Mouse (Mus musculus) c-Kit-negative CD71-positive TER-119-positive erythroid progenitor cells, embryonic 14.5 days (primary cell): ENCODE results near the gene Cfap58.

Experiments used
- DNase-seq: peaks from one replicate; pipeline ENCODE4 v3.0.0-alpha.2; 2013; ENCODE audit warnings: low read depth, low spot score

Gene Cfap58

DNA sequence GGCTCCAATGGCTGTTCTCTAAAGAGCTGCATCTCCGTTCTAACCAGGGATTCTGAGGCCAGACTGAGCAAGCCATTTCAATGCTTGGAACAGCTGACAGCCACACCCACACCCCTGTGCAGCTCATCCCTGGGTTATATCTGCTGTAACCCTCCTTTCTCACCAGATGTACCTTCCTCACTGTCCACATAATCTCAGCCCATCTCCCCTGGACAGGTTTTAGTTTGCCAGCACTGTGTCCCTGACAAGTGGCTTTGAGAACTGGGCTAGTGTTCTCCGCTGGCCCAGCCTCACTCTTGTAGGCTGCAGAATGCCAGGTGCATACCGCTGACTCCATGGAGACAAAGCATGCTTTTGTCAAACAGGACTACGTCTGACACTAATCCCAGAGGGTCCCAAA is 20.1 kb upstream of the Cfap58 start:
- no peak for DNase-seq

DNA sequence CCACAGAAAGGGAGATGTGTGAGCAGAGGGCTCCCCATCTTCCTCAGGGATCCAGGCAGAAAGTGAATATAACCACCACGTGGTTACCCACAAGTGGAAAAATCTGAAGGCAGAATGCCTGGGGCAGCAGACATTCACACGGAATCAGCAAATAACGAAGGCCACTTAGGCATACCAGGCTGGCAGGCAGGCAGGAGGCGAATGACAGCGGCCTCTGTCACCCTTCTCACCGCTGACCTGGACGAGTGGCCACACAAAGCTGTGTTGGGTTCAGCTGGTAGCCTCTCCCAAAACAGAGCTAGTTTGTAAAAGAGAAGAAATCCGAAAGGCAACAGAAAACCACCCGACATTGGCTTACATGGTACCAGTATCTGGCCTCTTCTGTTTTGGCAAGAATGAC is 19.5 kb upstream of the Cfap58 start:
- no peak for DNase-seq

DNA sequence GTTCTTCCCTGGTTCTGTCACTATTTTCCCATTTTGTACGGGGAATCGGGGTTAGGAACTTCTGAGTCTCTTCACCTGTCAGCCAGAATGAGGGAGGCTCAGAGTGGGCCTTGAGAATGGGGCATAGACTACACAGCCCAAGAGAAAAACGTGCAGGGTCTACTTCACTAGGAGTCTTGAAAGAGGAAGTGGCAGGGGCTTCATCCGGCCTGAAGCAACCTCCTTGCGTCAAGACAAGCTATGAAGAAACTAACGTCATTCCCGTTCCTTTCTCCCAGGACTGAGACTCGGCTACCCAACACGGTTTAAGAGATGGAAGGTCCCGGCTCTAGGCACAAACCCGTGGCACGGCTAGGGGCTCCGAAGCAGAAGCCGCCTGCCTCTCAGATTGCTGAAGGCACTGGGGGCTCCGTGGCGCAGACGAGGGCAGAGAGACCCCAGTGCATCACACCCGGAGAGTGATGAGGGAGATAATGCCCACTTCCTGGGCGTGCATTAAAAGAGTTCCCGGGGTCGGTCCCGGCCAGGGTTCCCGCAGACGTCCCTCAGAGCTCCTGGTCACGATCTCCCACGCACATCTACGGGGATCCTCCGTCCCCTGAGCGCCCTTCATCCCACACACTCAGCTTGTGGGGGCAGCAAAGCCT is 18.9 kb upstream of the Cfap58 start:
- peak; percentile 17 for DNase-seq

DNA sequence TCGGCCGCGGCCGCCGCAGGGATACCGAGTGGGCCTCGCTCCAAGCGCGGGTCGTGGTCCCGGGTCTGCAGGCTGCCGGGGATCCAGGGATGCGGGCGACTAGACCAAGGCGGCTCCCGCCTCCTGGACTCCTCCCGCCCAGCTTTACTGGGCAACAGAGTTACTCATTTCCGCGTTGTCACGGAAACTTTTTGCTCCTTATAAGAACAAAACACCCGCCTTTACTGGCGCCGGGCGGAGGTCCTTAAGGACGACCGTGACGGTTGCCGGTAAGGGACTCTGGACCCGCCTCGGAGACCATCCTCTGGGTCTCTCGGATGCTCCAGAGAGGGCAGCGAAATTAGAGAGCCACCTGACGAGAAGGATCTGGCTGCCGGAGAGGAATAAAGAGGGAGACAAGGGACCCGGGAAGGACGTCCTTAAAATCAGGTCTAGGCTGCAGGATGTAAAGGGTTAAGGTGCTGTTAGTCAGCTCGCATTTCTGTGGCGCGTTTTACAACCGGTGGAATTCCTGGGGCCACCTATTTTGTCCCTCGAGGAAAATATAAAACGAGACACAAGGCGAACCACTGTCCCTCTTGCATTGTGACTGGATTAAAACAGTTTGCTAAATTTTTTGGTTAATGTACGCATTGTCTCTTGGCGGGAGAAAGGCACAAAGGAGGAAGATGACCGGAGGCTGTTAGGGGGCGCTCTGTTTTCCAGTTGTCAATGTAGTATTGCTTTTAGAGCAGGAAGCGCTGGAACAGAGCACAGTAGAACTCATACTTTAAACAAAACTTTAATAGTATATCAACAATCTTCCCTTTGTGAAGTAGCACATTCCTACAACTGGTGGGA is 18.1 kb upstream of the Cfap58 start, which contains the start of the genes Cfap43 and Itprip:
Gene Cfap43 (minus strand): TSS at position 162 of the 840 bp plus-strand sequence.
Gene Itprip (minus strand): TSS at position 174 of the 840 bp plus-strand sequence.
- DNase-seq = peak; percentile 49

DNA sequence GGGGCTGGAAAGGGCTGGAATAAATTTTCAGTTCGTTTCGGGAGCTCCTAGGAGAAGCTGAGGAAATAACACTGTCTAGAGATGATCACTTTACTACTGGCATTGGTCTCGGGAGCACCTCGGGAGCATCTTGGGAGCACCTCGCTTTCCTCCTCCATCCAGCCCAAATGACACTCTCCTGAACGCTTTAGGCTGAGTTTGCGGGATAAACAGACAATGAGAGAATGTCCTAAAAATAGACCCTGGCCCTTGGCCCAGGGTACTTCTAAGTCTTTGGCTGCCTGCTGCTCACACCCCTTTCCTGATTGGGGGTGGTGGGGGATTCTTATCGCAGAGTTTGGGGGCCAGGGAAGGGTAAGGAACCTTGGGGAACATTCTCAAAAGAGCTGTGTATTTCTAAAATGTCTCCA is 17.5 kb upstream of the Cfap58 start:
- DNase-seq = no peak

DNA sequence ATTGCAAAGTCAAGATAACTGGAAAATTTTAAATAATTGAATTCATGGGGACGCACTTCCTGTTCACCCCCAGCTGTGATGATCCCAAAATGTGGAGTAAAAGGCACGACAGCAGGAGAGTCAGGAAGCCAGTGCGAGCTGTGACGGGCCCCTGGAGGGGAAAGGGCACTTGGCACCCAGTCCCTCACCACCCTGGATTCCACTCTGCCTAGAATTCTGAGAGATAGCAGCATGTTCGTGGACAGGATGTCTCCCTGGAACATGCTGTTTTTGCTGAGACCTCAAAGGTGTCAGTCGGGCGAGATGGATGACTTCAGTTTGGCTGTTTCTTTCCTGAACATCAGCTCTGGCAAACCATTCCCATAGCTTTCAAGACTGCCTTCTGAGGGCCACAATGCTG is 11.7 kb upstream of the Cfap58 start:
- DNase-seq = no peak

DNA sequence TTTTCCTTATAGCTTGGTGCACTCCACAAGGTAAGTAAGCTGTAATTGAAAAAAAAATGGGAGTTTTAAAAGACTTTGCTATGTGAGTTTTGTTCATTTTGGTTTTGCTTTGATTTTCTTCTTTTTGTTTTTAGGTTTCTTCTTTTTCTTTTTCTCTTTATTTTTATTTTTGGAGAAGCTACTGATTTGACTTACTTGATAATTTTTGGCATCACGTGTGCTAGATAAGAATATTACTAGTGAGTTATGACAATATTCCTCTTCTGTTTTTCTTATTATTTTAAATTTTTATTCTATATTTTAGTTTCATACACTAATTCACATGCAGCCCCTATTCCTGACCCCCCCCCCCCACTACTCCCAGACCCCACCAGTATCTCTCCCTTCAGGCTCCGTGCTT is 10.4 kb upstream of the Cfap58 start:
- DNase-seq = no peak

DNA sequence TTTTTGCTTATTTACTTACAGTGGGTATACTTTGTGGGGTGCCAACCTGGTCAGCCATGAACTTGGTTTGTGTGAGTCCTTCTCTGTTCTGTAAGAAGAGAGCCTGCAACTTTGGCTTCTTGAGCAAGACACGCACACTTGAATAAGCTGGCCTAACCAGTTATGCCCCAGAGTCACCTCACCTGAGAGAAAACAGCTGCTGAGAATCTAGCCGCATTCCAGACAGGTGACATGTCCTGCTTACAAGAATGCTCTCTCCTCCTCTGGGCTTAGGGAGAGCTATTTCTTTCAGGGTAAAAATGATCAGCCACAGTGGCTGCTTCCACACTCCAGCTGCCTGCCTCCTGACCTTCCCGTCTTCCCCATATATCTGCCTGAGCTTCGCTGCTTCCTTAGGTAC is 8.4 kb upstream of the Cfap58 start:
- no peak for DNase-seq

DNA sequence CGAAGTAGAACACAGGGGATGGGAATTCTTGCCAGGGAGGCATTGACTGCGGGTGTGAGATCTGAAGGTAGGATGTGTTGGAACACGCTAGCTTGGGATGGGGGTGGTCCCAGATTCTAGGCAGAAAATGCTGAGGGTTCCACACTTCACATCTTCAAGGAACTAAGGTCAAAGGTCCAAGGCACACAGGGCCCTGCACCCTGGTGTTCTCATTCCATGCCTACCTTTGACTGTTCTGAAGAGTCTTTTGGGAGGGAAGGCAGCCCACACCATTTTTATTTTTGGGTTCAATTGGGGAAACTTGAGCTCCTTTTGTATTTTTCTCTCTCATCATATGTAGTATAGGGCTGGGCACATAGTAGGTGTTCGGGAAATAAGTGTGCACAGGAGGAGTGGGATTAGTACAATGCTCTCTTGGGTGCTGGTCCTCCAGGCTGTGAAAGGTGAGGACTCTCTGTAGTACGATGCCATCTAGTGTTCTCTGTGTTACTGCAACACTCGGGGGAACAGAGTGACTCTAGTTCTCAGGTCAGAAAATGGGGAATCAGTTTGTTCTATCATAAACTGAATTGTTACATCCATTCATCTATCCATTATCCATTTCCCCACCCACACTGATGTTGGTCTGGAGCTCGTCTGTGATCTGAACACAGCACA is 5.4 kb upstream of the Cfap58 start:
- DNase-seq = no peak

DNA sequence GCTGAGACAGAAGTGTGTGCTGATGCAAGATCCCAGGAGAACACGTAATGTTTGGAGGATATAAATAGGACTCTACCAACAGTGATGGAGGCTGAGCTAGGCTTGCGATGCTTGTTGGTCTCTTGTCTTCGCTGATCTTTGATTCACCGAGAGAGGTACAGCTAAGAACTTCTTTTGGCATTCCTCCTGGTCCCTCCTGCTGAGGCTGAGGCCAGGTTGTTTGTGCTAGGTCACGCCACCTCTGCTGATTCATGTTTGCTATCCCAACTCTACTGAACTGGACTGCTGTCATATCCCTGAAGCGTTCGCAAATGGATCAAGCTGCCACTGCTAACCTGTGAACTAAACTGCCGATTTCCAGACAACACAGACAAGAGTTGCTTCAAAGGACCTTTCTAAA is 3.3 kb upstream of the Cfap58 start:
- DNase-seq = no peak

DNA sequence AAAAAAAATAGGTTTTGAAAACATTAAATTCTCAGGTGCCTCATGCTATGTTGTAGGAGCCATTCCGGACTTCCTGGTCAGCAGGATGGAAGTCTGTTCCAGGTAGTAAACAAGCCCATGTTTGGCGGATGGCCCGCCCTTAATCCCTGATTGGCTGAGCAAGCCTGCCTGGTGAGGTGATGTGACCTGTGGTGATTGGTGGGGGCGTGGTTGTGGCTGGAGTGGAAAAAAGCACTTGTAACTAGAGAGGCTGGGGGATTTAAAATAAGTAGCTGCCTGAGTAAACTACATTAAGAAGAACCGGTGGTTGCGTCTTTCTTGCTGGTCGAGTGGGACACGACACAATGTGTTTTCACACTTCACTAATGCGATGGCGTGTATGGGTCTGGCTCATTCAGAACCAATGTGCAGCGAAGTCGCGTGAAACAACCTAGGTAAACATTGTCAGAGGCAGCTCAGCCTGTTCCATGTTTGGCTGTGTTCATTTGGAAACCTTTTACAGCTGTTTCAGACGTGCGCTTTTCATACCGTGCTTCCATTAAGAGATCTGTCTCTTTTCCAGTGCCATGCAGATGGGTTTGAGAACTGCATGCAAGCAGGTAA is 2.7 kb upstream of the Cfap58 start:
- no peak for DNase-seq

DNA sequence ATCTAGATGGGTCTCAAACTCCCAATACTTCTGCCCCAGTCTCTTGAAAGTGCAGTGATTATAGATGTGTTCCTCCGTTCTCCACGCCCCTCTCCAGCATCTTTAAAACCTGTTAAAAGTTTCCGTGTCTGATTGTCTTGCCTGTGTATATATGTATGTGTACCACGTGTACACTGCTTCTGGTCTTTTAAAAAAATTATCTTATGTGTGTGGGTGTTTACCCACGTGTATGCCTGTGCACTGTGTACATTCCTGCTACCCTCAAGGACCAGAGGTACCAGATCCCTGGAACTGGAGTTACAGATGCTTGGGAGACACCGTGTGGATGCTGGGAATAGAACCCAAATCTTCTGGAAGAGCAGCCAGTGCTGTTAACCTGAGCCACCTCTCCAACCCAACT is 1.9 kb upstream of the Cfap58 start:
- no peak for DNase-seq

DNA sequence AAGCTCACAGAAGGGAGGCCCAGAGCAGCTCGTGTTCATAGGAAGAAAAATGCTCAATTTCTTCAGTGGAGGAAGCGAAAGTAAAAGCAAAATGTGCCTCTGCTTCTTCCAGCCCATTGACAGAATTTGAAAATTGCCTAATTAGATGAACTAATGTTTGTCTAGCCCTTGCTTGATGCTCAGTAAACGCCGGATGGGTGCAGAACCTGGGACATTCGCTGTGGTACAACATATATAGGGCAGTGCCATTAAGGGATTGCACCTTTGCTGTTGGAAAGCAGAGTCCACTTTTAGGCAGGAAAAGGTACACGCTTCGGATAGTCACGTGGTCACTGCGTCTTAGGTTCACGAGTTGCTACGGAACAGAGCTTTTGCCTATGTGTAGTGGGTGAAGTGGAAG is 985 bp upstream of the Cfap58 start:
- DNase-seq = no peak

DNA sequence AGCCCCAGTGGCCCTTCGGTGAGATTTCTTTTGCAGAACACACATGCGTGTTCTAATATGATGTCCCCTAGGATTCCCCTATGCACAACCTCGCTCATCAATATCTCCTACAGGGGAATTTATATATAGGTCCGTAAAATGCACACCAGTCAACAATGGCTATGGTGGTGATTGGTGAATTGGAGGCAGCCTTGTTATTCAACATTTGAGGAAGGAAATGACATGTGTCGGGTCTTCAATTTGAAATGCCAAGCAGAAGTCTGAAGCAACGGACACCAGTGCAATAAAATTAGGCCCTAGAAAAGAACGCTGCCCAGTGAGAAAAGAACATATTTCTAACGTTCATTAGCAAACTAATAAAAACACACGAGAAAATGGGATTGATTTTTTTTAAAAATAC is 537 bp upstream of the Cfap58 start:
- DNase-seq = no peak

DNA sequence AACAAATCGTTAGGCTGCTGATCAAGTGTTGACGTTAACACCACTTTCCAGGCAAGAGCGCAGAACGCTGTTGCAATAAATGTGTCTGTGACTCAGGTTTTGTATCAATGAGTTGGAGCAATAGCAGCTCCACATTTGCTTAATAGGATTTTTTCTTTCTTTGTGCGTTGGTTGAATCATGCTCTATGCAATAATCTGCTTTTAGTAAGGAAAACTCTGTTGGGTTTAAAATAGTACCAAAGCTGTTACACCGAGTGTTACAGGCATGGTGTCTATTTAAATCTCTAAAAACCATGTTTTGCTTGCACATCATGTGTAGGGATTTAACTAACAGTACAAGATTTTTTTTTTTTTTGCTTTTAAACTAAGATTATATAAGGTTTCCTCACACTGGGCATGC is 1.9 kb downstream of the Cfap58 start:
- no peak for DNase-seq

DNA sequence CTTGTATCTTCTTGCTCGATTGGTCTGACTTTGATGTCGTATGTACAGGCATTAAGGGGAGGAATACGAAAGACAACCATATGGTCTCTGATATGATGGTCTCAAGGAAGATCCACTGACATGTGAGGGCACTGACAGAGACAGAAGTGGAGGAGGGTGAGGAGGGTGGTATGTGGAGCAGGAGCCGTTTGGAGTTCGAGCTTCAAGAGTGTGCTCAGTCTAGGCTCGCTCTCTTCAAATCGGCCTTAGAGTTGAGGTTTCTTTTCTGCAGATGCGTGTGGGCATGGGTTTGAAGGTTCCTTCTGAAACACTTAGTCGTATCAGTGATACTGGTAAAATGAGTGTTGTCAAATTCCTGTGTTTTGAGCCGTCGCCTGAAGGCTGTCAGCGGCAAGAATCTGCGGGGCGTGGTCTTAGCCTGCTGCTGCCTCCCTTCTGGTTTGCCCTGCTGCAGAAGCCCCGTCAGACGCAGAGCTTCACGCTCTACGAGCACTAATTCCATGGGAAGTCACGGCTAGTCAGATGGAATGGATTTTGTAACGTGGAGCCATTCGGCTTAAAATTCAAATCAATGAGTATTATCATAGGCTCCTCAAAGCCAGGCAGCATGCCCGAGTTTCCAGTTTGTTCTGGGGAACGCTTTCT is 9.5 kb downstream of the Cfap58 start:
- no peak for DNase-seq

DNA sequence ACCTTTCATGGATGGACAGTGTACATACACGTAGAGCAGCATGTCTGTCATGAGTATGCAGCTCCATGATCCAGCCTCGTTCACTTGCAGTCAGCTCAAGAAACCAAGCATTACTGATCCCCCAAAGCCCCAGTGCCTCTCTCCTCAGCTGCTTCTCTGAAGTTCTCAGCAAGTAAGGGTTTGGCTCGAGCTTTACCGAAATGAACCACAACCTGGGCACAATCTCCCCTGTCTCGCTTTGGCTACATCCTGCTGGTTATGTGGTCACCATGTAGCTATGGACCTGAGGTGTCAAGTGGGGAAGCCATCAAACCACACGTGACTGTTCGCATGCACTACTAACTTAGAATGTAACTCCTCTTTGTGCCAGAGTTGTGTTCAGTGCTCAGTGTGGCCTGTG is 13.5 kb downstream of the Cfap58 start:
- DNase-seq = no peak

DNA sequence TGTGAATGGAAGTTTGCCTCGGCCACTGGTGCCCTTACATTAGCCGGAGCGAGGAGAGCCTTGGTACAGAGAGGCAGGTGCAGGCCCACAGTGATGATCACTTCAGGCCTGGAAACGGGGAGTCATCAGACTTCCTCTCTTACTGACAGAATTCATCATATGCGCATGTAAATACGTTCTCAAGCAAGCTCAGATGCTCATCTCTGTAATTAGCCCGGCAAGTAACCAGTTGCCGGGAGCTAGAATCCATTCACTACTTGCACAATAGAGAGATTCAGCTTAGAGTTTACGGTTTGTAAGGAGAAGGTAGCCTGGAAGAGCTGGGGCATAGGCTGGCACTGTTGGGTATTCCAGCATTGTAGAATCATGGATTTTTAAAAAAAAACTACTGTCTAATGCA is 15.7 kb downstream of the Cfap58 start:
- DNase-seq = no peak

DNA sequence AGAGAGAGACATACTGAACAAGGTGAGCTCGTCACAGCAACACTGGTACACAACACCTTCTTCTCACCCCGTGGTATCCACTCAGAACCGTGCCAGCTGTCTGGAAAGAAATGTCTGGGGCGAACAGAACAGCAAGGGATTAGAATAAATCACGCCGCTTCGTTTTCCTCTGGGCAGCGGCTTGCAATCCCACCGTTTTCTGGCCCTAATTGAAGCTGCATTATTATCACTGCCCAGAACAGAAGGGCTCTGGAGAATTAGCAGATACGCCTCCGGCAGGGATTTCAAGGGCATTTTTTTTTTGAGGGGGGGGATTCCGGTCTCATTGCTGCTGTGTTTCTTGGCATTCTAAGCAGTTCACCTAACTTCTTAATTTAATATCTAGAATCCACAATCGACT is 20.7 kb downstream of the Cfap58 start:
- DNase-seq = no peak

DNA sequence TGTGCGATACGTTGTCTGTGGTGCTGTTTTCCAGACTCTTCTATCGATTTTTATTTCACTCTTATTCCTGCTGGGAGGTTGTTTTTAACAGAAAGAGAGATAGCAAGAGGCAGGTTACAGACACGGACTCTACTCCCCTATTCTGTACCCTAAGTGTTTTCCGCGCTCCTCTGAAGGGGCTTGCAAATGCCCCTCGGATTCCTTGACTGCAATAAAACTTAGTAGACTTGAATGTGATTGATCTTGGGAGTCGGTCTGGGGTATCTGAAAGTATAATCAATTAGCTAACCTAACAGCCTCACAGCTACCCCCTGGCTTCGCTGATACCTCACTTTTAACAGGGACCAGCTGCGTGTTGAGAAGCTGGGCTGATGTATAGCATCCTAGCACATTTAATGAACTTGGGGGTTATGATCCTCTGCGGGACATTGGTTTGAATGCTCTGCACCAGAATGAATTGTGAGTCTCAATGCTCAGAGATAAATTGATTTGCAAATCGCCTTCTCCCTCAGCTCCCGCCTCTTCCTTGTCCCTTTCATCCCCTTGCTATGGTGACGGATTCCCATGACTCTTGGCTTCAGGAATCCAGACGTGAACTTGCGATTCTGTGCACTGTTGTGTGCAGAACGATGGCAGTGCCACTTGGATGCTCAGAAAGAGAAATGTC is 31.7 kb downstream of the Cfap58 start:
- no peak for DNase-seq

DNA sequence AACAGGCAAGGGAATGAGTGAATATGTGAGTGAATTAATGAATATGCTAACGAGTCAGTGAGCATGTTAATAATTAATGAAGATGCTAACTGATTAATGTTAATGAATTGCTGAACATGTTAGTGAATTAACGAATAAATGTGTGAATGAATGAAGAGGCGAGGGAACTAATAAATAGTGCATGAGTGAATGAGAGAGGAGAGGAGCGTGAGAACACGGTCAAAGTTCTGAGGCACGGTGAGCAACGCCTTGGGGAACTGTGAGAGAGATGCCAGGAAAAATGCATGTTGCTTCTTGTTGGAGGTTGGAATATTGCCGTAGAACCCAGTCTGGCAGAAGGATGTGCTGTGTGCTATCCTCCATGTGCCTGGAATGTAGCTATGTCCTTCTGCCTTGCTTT is 33.6 kb downstream of the Cfap58 start:
- DNase-seq = no peak
